Mouse (Mus musculus) MEL (cell line): ENCODE measurements around the gene Ccng1.

Experiments used
- CTCF ChIP-seq, 3 experiments: IDR thresholded peaks in 2 of 3; conservative IDR thresholded peaks in 1 of 3; 2 replicates each; pipeline ENCODE4 v1.5.1; 2011 to 2012; ENCODE audit warnings: low read length in 3 of 3, low read depth in 2 of 3, mild to moderate bottlenecking in 2 of 3, improper control_type of control experiment in 1 of 3, inconsistent platforms in 1 of 3, mixed read lengths in 1 of 3, moderate library complexity in 1 of 3; ENCODE audit not compliant: control insufficient read depth in 1 of 3, insufficient read depth in 1 of 3, poor library complexity in 1 of 3, severe bottlenecking in 1 of 3
- JUND ChIP-seq: IDR thresholded peaks from 2 replicates; pipeline ENCODE4 v1.6.1; 2011; ENCODE audit warnings: low read depth, mild to moderate bottlenecking, improper control_type of control experiment, low read length
- KAT2A ChIP-seq: conservative IDR thresholded peaks from 2 replicates; pipeline ENCODE4 v1.6.1; 2012; ENCODE audit warnings: low read depth, low read length, improper control_type of control experiment, inconsistent platforms
- POLR2A ChIP-seq, 2 experiments: IDR thresholded peaks; 2 replicates each; pipeline ENCODE4 v1.6.1; 2011 to 2012; ENCODE audit warnings: low read length in 2 of 2, mild to moderate bottlenecking in 2 of 2, control low read depth in 1 of 2, improper control_type of control experiment in 1 of 2, low read depth in 1 of 2, moderate library complexity in 1 of 2; ENCODE audit not compliant: control insufficient read depth in 1 of 2, insufficient read depth in 1 of 2, poor library complexity in 1 of 2
- POLR2AphosphoS5 ChIP-seq: IDR thresholded peaks from 2 replicates; pipeline ENCODE4 v1.6.1; 2012; ENCODE audit warnings: low read depth, borderline replicate concordance, mild to moderate bottlenecking, inconsistent platforms, low read length, moderate library complexity, mixed read lengths
- RAD21 ChIP-seq: IDR thresholded peaks from 2 replicates; pipeline ENCODE4 v1.6.1; 2011; ENCODE audit warnings: mild to moderate bottlenecking, low read depth, low read length, improper control_type of control experiment
- ZKSCAN1 ChIP-seq: IDR thresholded peaks from 2 replicates; pipeline ENCODE4 v1.6.1; 2012; ENCODE audit warnings: low read depth, mild to moderate bottlenecking, inconsistent platforms, low read length, improper control_type of control experiment, moderate library complexity

DNA sequence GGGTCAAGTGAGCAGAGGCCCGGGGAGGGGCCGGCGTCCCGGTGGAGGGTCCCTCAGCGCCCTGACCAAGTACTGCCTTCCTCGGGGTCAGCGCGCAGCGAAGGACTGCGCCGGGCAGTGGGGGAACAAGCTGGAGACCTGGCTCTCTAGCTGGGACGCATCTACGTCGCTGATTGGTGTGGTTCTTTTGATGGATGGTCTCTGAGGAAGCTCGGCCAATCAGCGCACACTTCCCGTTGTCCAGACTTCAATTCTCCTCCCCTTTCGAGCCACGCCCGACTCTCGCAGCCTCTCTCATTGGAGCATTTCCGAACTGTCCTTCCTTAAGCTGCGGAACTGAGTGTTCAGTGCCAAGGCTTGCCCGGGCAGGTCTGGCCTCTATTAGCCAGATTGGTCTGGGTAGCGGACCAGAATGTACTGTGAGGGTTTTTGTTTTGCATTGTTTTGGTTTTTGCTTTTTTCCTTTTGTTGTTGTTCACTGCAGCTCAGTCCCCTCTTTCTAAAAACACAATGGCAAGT lies at the start of gene Ccng1:
- TF ChIP-seq ZKSCAN1 = no peak
- no peak for TF ChIP-seq RAD21
- no peak; the same call in 1 of the 2 replicates for TF ChIP-seq POLR2AphosphoS5
- TF ChIP-seq POLR2A (IDR thresholded peaks at IDR 0.05; ENCODE audit: control insufficient read depth in 1 of 2, insufficient read depth in 1 of 2, low read depth in 1 of 2, low read length in 2 of 2, poor library complexity in 1 of 2) = peak; percentile 91 to 96
- TF ChIP-seq CTCF (IDR thresholded peaks at IDR 0.05 in 2 of 3, conservative IDR thresholded peaks at IDR 0.05 in 1 of 3; ENCODE audit: control insufficient read depth in 1 of 3, insufficient read depth in 1 of 3, low read depth in 2 of 3, low read length in 3 of 3, poor library complexity in 1 of 3, severe bottlenecking in 1 of 3) = no peak
- TF ChIP-seq KAT2A = no peak; the same call in 1 of the 2 replicates
- TF ChIP-seq JUND = no peak
